Mouse (Mus musculus): ENCODE results near the gene Plekha6. TPM values are rescaled to one million over a fixed set of nuclear protein-coding genes. Genes with fewer than 3 reads are reported as not detected.

The Plekha6 gene
- polyA plus RNA-seq, 1 experiment from 2014 or later: 4.0 TPM

GRCm38 (mm10) chr1:133147324-133147723 lies 16.7 kb upstream of the Plekha6 start:
- ATAC-seq (ENCODE audit: insufficient number of reproducible peaks, insufficient read depth, low FRiP score, low TSS enrichment, low read depth): no peak

GRCm38 (mm10) chr1:133148122-133148521 lies 15.9 kb upstream of the Plekha6 start:
- no peak overlapping the region for H3K4me3 ChIP-seq
- ATAC-seq (ENCODE audit: insufficient number of reproducible peaks, insufficient read depth, low FRiP score, low TSS enrichment, low read depth): no peak
- no peak overlapping the region for H3K27ac ChIP-seq
- H3K9ac ChIP-seq: no peak overlapping the region
- H3K4me1 ChIP-seq: no peaks in the 10 kb centered on the region
- no peaks in the 10 kb centered on the region for H3K36me3 ChIP-seq
- 92% methylated on average over 8 of the region's 8 CpGs for WGBS
- H3K9me3 ChIP-seq: peaks cover 4% of the 10 kb centered on the region; the same call in 1 of the 2 replicates
- H3K4me2 ChIP-seq: no peak overlapping the region
- no peaks in the 10 kb centered on the region for H3K27me3 ChIP-seq

More at GRCm38 (mm10) chr1:133147324-133147723, 16.7 kb upstream of the Plekha6 start:
- peaks cover 4% of the 10 kb centered on the region; the same call in 1 of the 2 replicates for H3K9me3 ChIP-seq
- no peaks in the 10 kb centered on the region for H3K4me1 ChIP-seq
- no peaks in the 10 kb centered on the region for H3K27me3 ChIP-seq
- no peak overlapping the region for H3K4me3 ChIP-seq
- H3K27ac ChIP-seq: no peak overlapping the region
- no peak overlapping the region for H3K4me2 ChIP-seq
- H3K9ac ChIP-seq: no peak overlapping the region
- WGBS: 69% methylated on average over 5 of the region's 5 CpGs
- H3K36me3 ChIP-seq: 0 out of 2 replicates have a peak, but pooled peaks cover 5% of the 10 kb centered on the region

GRCm38 (mm10) chr1:133150556-133150955 lies 13.5 kb upstream of the Plekha6 start:
- Histone ChIP-seq H3K9me3 (peaks cover 4% of the 10 kb centered on the region; the same call in 1 of the 2 replicates), H3K36me3 (no peaks in the 10 kb centered on the region), H3K27me3 (no peaks in the 10 kb centered on the region), H3K27ac (no peak overlapping the region), H3K9ac (no peak overlapping the region), H3K4me2 (no peak overlapping the region), H3K4me1 (no peaks in the 10 kb centered on the region), H3K4me3 (no peak overlapping the region)
- 91% methylated on average over 2 of the region's 2 CpGs for WGBS
- ATAC-seq (ENCODE audit: insufficient number of reproducible peaks, insufficient read depth, low FRiP score, low TSS enrichment, low read depth): no peak

GRCm38 (mm10) chr1:133152213-133152612 lies 11.8 kb upstream of the Plekha6 start:
- Histone ChIP-seq H3K4me2 (no peak overlapping the region), H3K27ac (no peak overlapping the region), H3K27me3 (0 out of 2 replicates have a peak, but pooled peaks cover 2% of the 10 kb centered on the region), H3K9ac (no peak overlapping the region), H3K4me1 (no peaks in the 10 kb centered on the region), H3K9me3 (peaks cover 4% of the 10 kb centered on the region; the same call in 1 of the 2 replicates), H3K4me3 (no peak overlapping the region), H3K36me3 (no peaks in the 10 kb centered on the region)
- ATAC-seq (ENCODE audit: insufficient number of reproducible peaks, insufficient read depth, low FRiP score, low TSS enrichment, low read depth): no peak
- 86% methylated on average over 3 of the region's 3 CpGs for WGBS

GRCm38 (mm10) chr1:133155270-133155669 lies 8.7 kb upstream of the Plekha6 start:
- H3K4me3 ChIP-seq: no peak overlapping the region
- no peak overlapping the region for H3K27ac ChIP-seq
- peaks cover 8% of the 10 kb centered on the region; the same call in 1 of the 2 replicates for H3K27me3 ChIP-seq
- no peak overlapping the region for H3K4me2 ChIP-seq
- ATAC-seq (ENCODE audit: insufficient number of reproducible peaks, insufficient read depth, low FRiP score, low TSS enrichment, low read depth): no peak
- WGBS: 80% methylated on average over 6 of the region's 6 CpGs
- H3K9ac ChIP-seq: no peak overlapping the region
- H3K4me1 ChIP-seq: peaks cover 12% of the 10 kb centered on the region
- no peaks in the 10 kb centered on the region for H3K9me3 ChIP-seq
- H3K36me3 ChIP-seq: no peaks in the 10 kb centered on the region

- H3K27ac ChIP-seq: peak overlapping the region; percentile 69
- peak overlapping the region; percentile 33 for H3K4me2 ChIP-seq
- H3K4me1 ChIP-seq: peaks cover 21% of the 10 kb centered on the region
- H3K4me3 ChIP-seq: no peak overlapping the region
- no peaks in the 10 kb centered on the region for H3K36me3 ChIP-seq
- 0 out of 2 replicates have a peak overlapping the region, but pooled peaks have one; percentile 46 for H3K9ac ChIP-seq
- peaks cover 43% of the 10 kb centered on the region for H3K27me3 ChIP-seq
- no peaks in the 10 kb centered on the region for H3K9me3 ChIP-seq
- ATAC-seq (ENCODE audit: insufficient number of reproducible peaks, insufficient read depth, low FRiP score, low TSS enrichment, low read depth): no peak
- 44% methylated on average over 7 of the region's 7 CpGs for WGBS
Measured at GRCm38 (mm10) chr1:133159128-133159564, 4.9 kb upstream of the Plekha6 start.

- H3K36me3 ChIP-seq: no peaks in the 10 kb centered on the region
- WGBS: 41% methylated on average over 4 of the region's 4 CpGs
- H3K4me1 ChIP-seq: peaks cover 31% of the 10 kb centered on the region
- no peak overlapping the region for H3K9ac ChIP-seq
- peaks cover 63% of the 10 kb centered on the region for H3K27me3 ChIP-seq
- H3K4me2 ChIP-seq: no peak overlapping the region
- H3K27ac ChIP-seq: no peak overlapping the region
- H3K4me3 ChIP-seq: no peak overlapping the region
- ATAC-seq (ENCODE audit: insufficient number of reproducible peaks, insufficient read depth, low FRiP score, low TSS enrichment, low read depth): no peak
- no peaks in the 10 kb centered on the region for H3K9me3 ChIP-seq
Measured at GRCm38 (mm10) chr1:133161559-133161958, 2.5 kb upstream of the Plekha6 start.

- peaks cover 68% of the 10 kb centered on the region for H3K27me3 ChIP-seq
- no peak overlapping the region for H3K4me3 ChIP-seq
- no peak overlapping the region for H3K27ac ChIP-seq
- WGBS: 58% methylated on average over 10 of the region's 10 CpGs
- H3K9me3 ChIP-seq: no peaks in the 10 kb centered on the region
- no peak for ATAC-seq (ENCODE audit: insufficient number of reproducible peaks, insufficient read depth, low FRiP score, low TSS enrichment, low read depth)
- H3K9ac ChIP-seq: no peak overlapping the region
- H3K4me1 ChIP-seq: peaks cover 31% of the 10 kb centered on the region
- no peak overlapping the region for H3K4me2 ChIP-seq
- no peaks in the 10 kb centered on the region for H3K36me3 ChIP-seq
Measured at GRCm38 (mm10) chr1:133162046-133162445, 2.0 kb upstream of the Plekha6 start.

- peaks cover 73% of the 10 kb centered on the region for H3K27me3 ChIP-seq
- H3K9me3 ChIP-seq: no peaks in the 10 kb centered on the region
- no peak overlapping the region for H3K9ac ChIP-seq
- H3K4me2 ChIP-seq: no peak overlapping the region
- H3K27ac ChIP-seq: no peak overlapping the region
- ATAC-seq (ENCODE audit: insufficient number of reproducible peaks, insufficient read depth, low FRiP score, low TSS enrichment, low read depth): no peak
- no peaks in the 10 kb centered on the region for H3K36me3 ChIP-seq
- 53% methylated on average over 8 of the region's 8 CpGs for WGBS
- no peak overlapping the region for H3K4me3 ChIP-seq
- H3K4me1 ChIP-seq: peaks cover 28% of the 10 kb centered on the region
Measured at GRCm38 (mm10) chr1:133162981-133163380, 1.0 kb upstream of the Plekha6 start.

- H3K4me3 ChIP-seq: peak overlapping the region; percentile 55
- no peaks in the 10 kb centered on the region for H3K9me3 ChIP-seq
- peaks cover 25% of the 10 kb centered on the region for H3K4me1 ChIP-seq
- no peak overlapping the region for H3K27ac ChIP-seq
- H3K27me3 ChIP-seq: peaks cover 83% of the 10 kb centered on the region
- 3% methylated on average over 10 of the region's 10 CpGs for WGBS
- peak overlapping the region; percentile 73 for H3K9ac ChIP-seq
- ATAC-seq (ENCODE audit: insufficient number of reproducible peaks, insufficient read depth, low FRiP score, low TSS enrichment, low read depth): no peak
- no peaks in the 10 kb centered on the region for H3K36me3 ChIP-seq
- peak overlapping the region; percentile 97 for H3K4me2 ChIP-seq
Measured at GRCm38 (mm10) chr1:133164591-133165011, 591 bp downstream of the Plekha6 start.

GRCm38 (mm10) chr1:133165111-133165510 lies 1.1 kb downstream of the Plekha6 start:
- Histone ChIP-seq H3K4me3 (no peak overlapping the region), H3K4me1 (peaks cover 25% of the 10 kb centered on the region), H3K9me3 (no peaks in the 10 kb centered on the region), H3K27me3 (peaks cover 84% of the 10 kb centered on the region), H3K4me2 (peak overlapping the region; percentile 97), H3K9ac (no peak overlapping the region), H3K27ac (no peak overlapping the region), H3K36me3 (no peaks in the 10 kb centered on the region)
- 33% methylated on average over 11 of the region's 11 CpGs for WGBS
- no peak for ATAC-seq (ENCODE audit: insufficient number of reproducible peaks, insufficient read depth, low FRiP score, low TSS enrichment, low read depth)

GRCm38 (mm10) chr1:133168318-133169060 lies 4.5 kb downstream of the Plekha6 start:
- H3K27ac ChIP-seq: no peak overlapping the region
- H3K4me1 ChIP-seq: peaks cover 20% of the 10 kb centered on the region
- no peaks in the 10 kb centered on the region for H3K36me3 ChIP-seq
- peaks cover 54% of the 10 kb centered on the region for H3K27me3 ChIP-seq
- no peak overlapping the region for H3K4me3 ChIP-seq
- no peaks in the 10 kb centered on the region for H3K9me3 ChIP-seq
- no peak overlapping the region for H3K4me2 ChIP-seq
- WGBS: 44% methylated on average over 19 of the region's 19 CpGs
- no peak overlapping the region for H3K9ac ChIP-seq
- ATAC-seq (ENCODE audit: insufficient number of reproducible peaks, insufficient read depth, low FRiP score, low TSS enrichment, low read depth): no peak
